Mouse (Mus musculus) forebrain, embryonic 12.5 days (tissue): ENCODE measurements around the gene Phrf1. TPM values are rescaled to one million over a fixed set of nuclear protein-coding genes. Genes with fewer than 3 reads are reported as not detected.

Experiments used
- ATAC-seq: fragments of 200-750 bp; cut with Nextera tagmentation; 2 replicates; pipeline ENCODE4 v1.8.0; 2017; ENCODE audit warnings: moderate TSS enrichment; ENCODE audit not compliant: low FRiP score
- H3K27ac ChIP-seq: fragments of 300-500 bp; sonication (generic); 2 replicates; pipeline ENCODE4 v1.5.1; 2016; ENCODE audit warnings: mild to moderate bottlenecking
- H3K27me3 ChIP-seq: fragments of 300-500 bp; sonication (generic); 2 replicates; pipeline ENCODE4 v1.6.1; 2016; ENCODE audit warnings: mild to moderate bottlenecking
- H3K36me3 ChIP-seq: fragments of 300-500 bp; sonication (generic); replicated peaks from 2 replicates; pipeline ENCODE4 v1.6.1; 2016; ENCODE audit warnings: mild to moderate bottlenecking
- H3K4me1 ChIP-seq: fragments of 300-500 bp; sonication (generic); 2 replicates; pipeline ENCODE4 v1.6.1; 2016
- H3K4me2 ChIP-seq: fragments of 300-500 bp; sonication (generic); 2 replicates; pipeline ENCODE4 v1.6.1; 2016; ENCODE audit warnings: mild to moderate bottlenecking, moderate library complexity
- H3K4me3 ChIP-seq: fragments of 300-500 bp; sonication (generic); replicated peaks from 2 replicates; pipeline ENCODE4 v1.5.1; 2016; ENCODE audit warnings: mild to moderate bottlenecking
- H3K9ac ChIP-seq: fragments of 300-500 bp; sonication (generic); 2 replicates; pipeline ENCODE4 v1.6.1; 2016; ENCODE audit warnings: mild to moderate bottlenecking
- H3K9me3 ChIP-seq: fragments of 300-500 bp; sonication (generic); 2 replicates; pipeline ENCODE4 v1.6.1; 2016
- WGBS: fragments of 180-500 bp; shearing (Covaris S2); methylation state at CpG from one replicate; pipeline ENCODE4 v1.1.7; 2016; 5-methylcytosine and 5-hydroxymethylcytosine counted together
- polyA plus RNA-seq: library from polyadenylated mRNA; unstranded; fragments of >200 nt; fragmentation: Nextera tagmentation; extraction: Ambion mirVana; gene quantifications from 2 replicates; pipeline ENCODE4 v1.2.1, GENCODE M21; 2016

Gene Phrf1
- polyA plus RNA-seq, 1 experiment from 2014 or later: 107 TPM

DNA sequence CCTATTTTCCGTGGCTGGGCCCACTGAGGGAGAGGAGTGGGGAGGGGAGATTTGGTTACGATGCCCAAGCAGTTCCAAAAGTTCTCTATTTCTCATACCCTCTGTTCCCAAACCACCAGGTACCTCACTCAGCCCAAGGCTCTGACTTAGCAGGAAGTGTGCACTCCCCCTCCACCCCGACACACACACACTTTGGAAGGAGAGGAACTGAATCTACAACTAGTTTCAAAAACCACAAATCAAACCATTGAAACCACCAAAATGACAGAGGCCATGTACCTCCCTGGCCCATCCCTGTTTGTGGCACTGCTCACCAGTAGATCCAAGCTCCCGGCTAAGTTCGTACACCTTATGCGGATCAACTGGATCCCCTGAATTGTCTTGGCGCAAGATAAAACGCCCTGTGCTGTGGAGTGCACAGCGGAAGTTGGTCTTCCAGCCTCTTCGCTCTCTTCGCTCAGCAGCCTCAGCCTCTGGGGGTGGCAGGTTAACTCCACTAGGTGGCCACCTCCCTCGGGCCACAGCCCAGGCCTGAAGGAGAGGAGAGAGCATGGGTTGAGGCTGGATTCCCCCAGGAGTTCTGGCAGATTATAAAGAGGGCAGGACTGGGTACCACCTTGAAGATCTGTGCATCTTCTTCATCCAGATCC is 36.3 kb downstream of the Phrf1 start:
- no peak overlapping the region for H3K4me2 ChIP-seq
- H3K27me3 ChIP-seq: peaks cover 11% of the 10 kb centered on the region; the same call in 1 of the 2 replicates
- 0 out of 2 replicates have a peak overlapping the region, but pooled peaks have one; percentile 1 for H3K27ac ChIP-seq
- no peak overlapping the region for H3K4me3 ChIP-seq
- no peak overlapping the region for H3K9ac ChIP-seq
- WGBS: 35% methylated on average over 12 of the region's 12 CpGs
- H3K9me3 ChIP-seq: no peaks in the 10 kb centered on the region
- H3K4me1 ChIP-seq: peaks cover 15% of the 10 kb centered on the region
- H3K36me3 ChIP-seq: peaks cover 47% of the 10 kb centered on the region
- ATAC-seq: peak; percentile 43; the same call in 1 of the 2 replicates

DNA sequence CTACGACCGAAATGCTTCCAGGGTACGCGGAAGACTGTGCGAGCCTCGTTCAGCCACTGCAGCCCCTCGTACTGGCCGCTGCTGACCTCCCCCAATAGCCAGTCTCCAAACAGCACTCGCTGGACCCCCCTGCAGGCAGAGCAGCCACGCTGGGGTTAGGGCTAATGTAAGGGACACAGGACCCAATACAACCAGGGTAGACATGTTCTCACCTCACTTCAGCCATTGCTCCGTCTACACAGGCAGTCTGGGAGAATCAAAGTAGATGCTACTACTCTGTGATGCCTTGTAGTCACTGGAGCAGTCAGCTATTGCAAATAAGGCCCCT is 36.8 kb downstream of the Phrf1 start:
- WGBS: 43% methylated on average over 11 of the region's 11 CpGs
- H3K36me3 ChIP-seq: peaks cover 42% of the 10 kb centered on the region
- H3K4me3 ChIP-seq: no peak overlapping the region
- H3K9me3 ChIP-seq: no peaks in the 10 kb centered on the region
- no peak overlapping the region for H3K9ac ChIP-seq
- H3K4me1 ChIP-seq: peaks cover 15% of the 10 kb centered on the region
- peaks cover 11% of the 10 kb centered on the region; the same call in 1 of the 2 replicates for H3K27me3 ChIP-seq
- ATAC-seq: peak; percentile 13; the same call in 1 of the 2 replicates
- H3K27ac ChIP-seq: no peak overlapping the region
- H3K4me2 ChIP-seq: no peak overlapping the region

DNA sequence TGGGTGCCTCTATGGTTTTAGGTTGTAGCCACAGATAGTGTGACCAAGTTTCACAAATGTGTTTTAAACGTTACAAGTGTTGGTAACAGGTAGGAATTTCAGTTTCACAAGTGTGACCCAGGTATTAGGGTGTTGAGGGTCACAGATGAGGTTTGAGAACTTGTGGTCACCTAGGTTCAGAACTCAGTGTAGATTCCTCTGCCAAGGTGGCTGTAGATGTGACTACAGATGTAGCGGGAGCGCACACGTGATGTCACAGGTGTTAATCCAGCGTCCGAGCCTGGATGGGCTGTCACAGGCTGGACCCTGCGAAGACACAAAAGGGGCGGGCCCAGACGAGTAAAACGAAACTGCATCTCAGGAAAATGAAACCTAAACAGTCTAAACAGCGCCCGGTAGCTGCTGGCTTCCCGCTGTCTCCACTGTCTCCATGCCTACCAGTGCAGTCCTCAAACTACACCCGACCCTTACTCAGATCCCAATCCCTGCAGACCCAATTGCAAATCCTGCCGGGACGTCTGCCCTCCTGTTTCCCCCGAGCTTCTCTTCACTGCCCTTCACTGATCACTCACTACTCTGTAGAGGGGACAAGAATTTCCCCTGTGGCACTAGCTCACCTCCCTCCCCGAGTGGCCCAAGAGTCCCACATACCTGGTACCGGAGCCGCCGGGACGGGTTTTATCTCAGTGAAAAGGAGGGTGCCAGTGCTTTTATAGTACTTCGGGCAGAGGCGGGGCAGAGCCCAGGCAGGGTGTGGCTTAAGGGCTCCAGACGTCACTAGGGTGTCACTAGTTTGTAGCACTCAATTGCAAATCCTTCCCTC is 37.4 kb downstream of the Phrf1 start, which contains the start of gene Irf7:
TSS of gene Irf7 (minus strand) at position 743 of the 823 bp plus-strand sequence.
- Histone ChIP-seq H3K4me2 (peak within 1 kb of the TSS; percentile 53), H3K27ac (no peak within 1 kb of the TSS), H3K4me3 (peak within 1 kb of the TSS; percentile 32), H3K9me3 (no peaks in the 10 kb centered on the region), H3K4me1 (peaks cover 15% of the 10 kb centered on the region), H3K27me3 (peaks cover 11% of the 10 kb centered on the region; the same call in 1 of the 2 replicates), H3K36me3 (peaks cover 36% of the 10 kb centered on the region), H3K9ac (peak within 1 kb of the TSS; percentile 52)
- peak; percentile 40; the same call in 1 of the 2 replicates for ATAC-seq
- WGBS: 14% methylated on average over 25 of the region's 25 CpGs

DNA sequence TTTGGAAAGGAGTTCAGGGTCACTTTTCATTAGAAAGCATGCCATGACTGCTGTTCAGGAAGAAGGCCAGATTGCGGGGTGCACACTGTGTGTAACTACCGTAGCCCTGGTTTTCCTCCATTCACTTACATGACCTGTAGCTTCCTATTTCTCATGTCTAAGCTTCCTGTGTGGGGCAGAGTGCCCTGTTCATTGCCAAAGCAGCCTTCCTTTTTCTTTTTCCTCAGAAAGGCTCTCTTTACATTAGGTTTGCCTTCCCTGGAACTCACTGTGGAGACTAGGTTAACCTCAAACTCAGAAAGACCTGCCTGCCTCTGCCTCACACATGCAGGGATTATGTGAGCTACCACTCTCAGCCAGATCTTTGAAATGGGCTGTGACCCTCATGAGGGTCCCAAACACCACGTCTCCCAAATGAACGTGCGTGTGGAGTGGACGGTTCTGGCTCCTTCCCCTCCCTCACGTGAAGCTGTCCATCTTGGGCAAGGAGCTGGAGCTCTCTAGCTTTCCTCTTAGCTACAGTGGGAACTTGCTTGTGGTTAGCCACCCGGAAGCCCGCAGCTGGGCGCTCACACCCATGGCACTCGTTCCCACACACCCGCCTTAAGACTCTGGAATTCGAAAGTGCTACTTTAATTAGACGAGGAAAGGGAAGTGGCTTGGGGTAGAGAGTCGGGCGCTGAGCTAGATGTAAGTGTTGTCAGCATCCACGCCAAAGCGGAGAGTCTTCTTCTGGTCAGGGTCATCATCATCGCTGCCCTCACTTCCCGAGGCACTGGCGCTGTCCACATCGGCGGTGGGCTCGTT is 40.1 kb downstream of the Phrf1 start:
- peaks cover 16% of the 10 kb centered on the region; the same call in 1 of the 2 replicates for H3K27me3 ChIP-seq
- no peaks in the 10 kb centered on the region for H3K9me3 ChIP-seq
- no peak overlapping the region for H3K4me3 ChIP-seq
- H3K27ac ChIP-seq: no peak overlapping the region
- 79% methylated on average over 24 of the region's 24 CpGs for WGBS
- no peak for ATAC-seq
- H3K4me1 ChIP-seq: peaks cover 15% of the 10 kb centered on the region
- no peak overlapping the region for H3K9ac ChIP-seq
- no peak overlapping the region for H3K4me2 ChIP-seq
- peaks cover 9% of the 10 kb centered on the region for H3K36me3 ChIP-seq

DNA sequence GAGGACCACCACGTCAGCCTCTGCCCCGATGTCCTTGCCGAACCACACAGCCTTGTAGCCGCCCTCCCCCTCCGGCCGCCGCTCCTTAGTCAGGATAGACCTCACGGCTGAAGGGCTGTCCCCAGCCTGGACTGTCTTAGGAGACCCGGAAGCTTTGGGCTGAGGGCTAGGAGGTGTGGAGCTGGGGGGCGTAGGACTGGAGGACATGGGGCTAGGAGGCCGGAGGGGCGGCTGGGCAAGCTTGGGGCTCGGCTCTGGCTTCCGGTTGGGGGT is 40.6 kb downstream of the Phrf1 start:
- H3K9ac ChIP-seq: no peak overlapping the region
- WGBS: 85% methylated on average over 14 of the region's 14 CpGs
- peaks cover 4% of the 10 kb centered on the region; the same call in 1 of the 2 replicates for H3K36me3 ChIP-seq
- no peak for ATAC-seq
- no peak overlapping the region for H3K27ac ChIP-seq
- no peak overlapping the region for H3K4me2 ChIP-seq
- no peak overlapping the region for H3K4me3 ChIP-seq
- H3K4me1 ChIP-seq: peaks cover 15% of the 10 kb centered on the region
- H3K9me3 ChIP-seq: no peaks in the 10 kb centered on the region
- H3K27me3 ChIP-seq: peaks cover 16% of the 10 kb centered on the region; the same call in 1 of the 2 replicates

DNA sequence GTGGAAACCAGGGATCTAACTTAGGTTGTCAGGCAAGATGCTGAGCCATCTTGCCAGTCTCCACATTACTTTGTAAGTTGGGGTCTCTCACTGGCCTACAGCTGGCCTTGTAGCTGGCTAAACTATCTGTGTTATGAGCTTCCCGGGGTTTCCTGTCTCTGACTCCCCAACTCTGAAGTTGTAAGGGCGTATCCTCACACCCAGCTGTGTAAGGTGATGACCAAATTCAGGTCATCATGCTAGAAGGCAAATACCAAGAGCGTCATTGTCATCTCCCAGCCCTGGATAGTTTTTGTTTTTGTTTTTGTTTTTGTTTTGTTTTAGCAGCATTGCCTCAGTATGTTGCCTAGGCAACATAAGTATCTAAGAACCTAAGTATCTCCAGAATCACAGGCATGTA is 42.0 kb downstream of the Phrf1 start:
- Histone ChIP-seq H3K36me3 (no peaks in the 10 kb centered on the region), H3K27me3 (peaks cover 16% of the 10 kb centered on the region; the same call in 1 of the 2 replicates), H3K9me3 (no peaks in the 10 kb centered on the region), H3K4me2 (no peak overlapping the region), H3K9ac (no peak overlapping the region), H3K4me1 (peaks cover 8% of the 10 kb centered on the region), H3K4me3 (no peak overlapping the region), H3K27ac (no peak overlapping the region)
- WGBS: 84% methylated on average over 3 of the region's 3 CpGs
- ATAC-seq: no peak

DNA sequence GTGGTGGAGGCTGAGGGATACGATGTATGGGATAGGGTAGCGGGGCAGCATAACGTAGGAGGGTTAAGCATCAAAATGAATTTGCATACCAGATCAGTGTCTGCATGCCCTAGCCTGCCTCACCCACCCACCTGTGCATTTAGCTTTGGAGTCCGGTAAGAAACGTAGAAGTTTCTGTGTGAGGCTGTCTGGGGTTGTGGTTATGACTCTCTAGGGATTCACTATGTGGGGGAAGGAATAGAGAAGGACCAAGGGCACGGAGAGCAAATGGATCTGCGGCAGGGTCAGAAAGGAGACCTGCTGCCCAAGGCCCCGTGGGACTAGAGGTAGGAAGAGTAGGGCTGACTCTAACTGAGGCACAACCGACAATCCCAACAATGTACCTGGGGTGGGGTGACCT is 46.8 kb downstream of the Phrf1 start:
- no peak overlapping the region for H3K9ac ChIP-seq
- H3K27ac ChIP-seq: no peak overlapping the region
- no peak for ATAC-seq
- 87% methylated on average over 9 of the region's 9 CpGs for WGBS
- H3K9me3 ChIP-seq: no peaks in the 10 kb centered on the region
- H3K4me2 ChIP-seq: no peak overlapping the region
- peaks cover 32% of the 10 kb centered on the region for H3K27me3 ChIP-seq
- H3K4me1 ChIP-seq: peaks cover 11% of the 10 kb centered on the region
- H3K36me3 ChIP-seq: no peaks in the 10 kb centered on the region
- H3K4me3 ChIP-seq: no peak overlapping the region

DNA sequence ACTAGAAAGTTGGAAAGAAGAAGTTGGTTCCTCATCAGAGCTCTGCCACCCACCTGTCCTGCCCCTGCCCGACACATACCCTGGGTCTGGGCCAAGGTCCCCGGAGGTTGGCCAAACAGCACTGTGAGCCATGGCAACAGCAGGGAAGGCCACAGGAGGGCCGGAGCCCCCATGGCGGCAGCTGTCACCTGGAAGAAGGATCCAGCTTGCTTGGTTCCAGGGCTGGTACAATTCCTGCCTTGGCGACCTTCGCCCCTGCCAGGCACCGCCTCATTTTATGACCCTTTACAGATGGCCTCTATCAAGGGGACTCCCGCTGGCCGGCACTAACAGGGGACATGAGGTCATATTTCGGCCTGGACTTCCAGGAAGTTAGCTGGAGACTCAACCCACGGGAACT is 48.0 kb downstream of the Phrf1 start, which contains the start of gene Cdhr5:
TSS of gene Cdhr5 (minus strand) at position 241 of the 400 bp plus-strand sequence.
- Histone ChIP-seq H3K36me3 (no peaks in the 10 kb centered on the region), H3K4me2 (no peak within 1 kb of the TSS), H3K27me3 (peaks cover 32% of the 10 kb centered on the region), H3K4me3 (no peak within 1 kb of the TSS), H3K27ac (no peak within 1 kb of the TSS), H3K9me3 (no peaks in the 10 kb centered on the region), H3K9ac (no peak within 1 kb of the TSS), H3K4me1 (peaks cover 18% of the 10 kb centered on the region)
- 86% methylated on average over 11 of the region's 11 CpGs for WGBS
- no peak for ATAC-seq

DNA sequence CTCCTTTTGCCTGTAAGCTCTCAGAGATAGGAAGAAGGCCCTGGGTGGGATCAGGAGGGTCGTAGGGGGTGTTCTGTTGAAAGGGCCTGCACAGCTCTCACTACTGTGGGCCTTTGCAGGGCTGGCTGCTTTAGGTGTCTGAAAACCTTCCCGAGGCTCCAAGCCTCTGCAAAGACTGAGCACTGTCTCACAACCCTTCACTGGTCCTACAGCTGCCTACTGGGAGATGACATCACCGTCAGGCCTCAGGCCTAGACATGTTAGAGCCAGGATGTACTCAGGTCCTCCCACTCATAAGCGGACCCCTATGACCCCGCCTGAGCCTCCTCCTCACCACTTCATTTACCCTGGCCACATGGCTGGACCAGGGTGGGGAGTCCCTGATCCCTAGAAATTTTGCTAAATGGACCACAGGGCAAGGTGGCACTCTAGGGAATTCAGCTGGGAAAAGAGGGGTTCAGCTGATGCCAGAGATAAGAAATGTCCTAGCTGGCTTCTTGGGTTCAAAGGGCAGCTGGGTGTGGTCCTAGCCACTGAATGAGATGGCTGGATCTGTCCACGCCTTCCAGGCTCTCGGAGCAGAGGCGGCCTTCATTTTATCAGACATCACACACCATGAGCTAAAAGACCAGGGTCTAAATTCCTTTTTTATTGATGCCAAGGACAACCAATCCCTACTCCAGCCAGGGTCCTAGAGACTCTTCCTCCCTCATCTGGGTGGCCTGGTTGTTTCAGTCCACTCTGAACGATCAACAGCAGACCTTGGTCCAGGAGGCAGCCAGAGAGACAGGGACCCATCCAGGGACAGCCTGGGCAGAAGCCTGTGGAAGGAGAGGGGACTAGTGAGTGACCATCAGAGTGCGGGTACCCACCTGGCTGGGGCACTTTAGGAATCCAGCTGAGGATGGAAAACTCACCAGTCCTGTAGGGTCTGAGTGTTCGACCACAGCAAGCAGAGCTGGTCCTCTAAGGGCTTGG is 49.4 kb downstream of the Phrf1 start:
- H3K4me1 ChIP-seq: peaks cover 18% of the 10 kb centered on the region
- H3K9ac ChIP-seq: no peak overlapping the region
- no peaks in the 10 kb centered on the region for H3K36me3 ChIP-seq
- no peak; the same call in 1 of the 2 replicates for ATAC-seq
- 79% methylated on average over 11 of the region's 11 CpGs for WGBS
- H3K27me3 ChIP-seq: peaks cover 30% of the 10 kb centered on the region
- H3K4me3 ChIP-seq: no peak overlapping the region
- H3K4me2 ChIP-seq: peak overlapping the region; percentile 90
- no peaks in the 10 kb centered on the region for H3K9me3 ChIP-seq
- H3K27ac ChIP-seq: no peak overlapping the region

DNA sequence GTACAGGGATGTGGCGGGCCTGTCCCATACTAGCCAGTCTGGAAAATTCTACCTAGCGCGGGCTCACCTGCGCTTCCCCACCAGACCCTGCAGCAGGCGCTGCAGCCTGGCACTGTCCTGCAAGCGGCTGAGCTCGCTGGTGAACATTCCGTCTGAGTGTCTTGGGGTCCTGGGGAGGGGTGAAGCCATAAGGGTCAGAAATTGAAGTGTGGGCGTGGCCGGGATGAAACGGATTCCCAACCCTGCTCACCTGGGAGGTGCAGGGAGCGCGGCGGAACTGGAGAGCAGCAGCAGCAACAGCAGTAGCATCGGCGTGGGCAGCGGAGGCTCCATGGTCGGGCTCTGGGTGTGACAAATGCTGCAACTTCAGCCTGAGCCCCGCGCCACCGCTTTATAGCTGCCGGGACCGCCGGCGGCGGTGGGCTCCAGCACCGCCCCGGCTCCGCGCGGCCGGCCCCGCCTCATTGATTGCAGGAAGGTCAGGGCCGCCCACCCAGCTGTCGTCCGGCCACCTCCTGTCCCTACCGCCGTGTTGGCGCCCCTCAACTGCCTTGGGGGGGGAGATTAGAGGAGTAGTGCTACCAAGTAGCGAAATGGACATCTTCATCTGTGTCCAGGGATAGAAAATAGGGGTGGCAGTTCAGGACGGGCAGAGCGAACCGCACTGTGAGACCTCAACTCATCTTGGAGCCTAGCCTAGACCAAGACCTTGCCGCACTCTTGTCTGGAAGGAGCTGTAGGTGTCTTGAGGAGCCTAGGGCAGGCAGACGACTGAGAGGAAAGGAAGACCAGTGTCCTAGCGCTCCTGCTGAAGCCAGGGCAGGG is 50.4 kb downstream of the Phrf1 start, which contains the start of gene Sct:
TSS of gene Sct (minus strand) at position 368 of the 825 bp plus-strand sequence.
- 2% methylated on average over 46 of the region's 46 CpGs for WGBS
- Histone ChIP-seq H3K4me2 (peak within 1 kb of the TSS; percentile 90), H3K27ac (no peak within 1 kb of the TSS), H3K9ac (peak within 1 kb of the TSS; percentile 49), H3K9me3 (no peaks in the 10 kb centered on the region), H3K4me1 (peaks cover 18% of the 10 kb centered on the region), H3K36me3 (no peaks in the 10 kb centered on the region), H3K4me3 (peak within 1 kb of the TSS; percentile 43), H3K27me3 (peaks cover 28% of the 10 kb centered on the region)
- peak; percentile 69 for ATAC-seq
